9 mouse cellular contexts compared by ENCODE assay signal in the genomic region with DNA sequence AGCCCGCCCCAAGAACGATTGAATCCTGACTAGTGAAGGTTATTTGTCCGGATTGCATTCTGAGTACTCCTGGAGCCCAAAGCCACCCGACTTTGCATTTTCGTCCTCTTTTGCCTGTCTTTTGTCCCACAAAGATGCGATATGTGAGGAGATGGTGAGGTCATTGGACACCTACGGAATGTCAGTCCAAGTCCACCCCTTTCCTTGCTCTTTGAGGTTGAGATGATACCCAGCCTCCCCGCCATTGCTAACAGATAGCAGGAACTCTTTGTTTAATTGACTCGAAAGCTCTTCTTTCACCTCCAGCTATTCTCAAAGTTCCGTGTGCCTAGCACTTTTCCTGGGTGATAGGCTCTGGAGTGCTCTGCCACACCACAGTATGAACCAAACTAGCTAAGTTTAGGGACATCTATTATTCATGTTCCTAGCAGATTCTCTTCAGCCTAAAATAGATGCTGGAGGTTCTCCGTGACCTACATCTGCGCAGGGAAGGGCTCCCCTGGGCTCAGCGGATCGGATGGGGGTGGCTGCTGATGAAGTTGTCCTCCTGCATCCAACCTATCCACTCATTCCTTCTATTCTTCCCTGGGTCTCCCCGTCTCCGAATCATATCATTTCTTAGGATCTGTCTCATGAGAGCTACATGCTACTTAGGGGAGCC. TPM values are rescaled to one million over a fixed set of nuclear protein-coding genes. Genes with fewer than 3 reads are reported as not detected.
A peak's percentile ranks its signal among the peaks of the same experiment; 100 is the strongest.
DNase-seq lines count a peak whose midpoint lies in the region; ATAC-seq and TF ChIP-seq lines count a peak whose summit lies in the region.
"Had no signal": no experiment of that assay in that cellular context is flagged by ENCODE, and none has a peak within 500 bp of the region (broad histone marks: within the 10 kb centered on the region; RNA-seq: fewer than 3 reads in every experiment).

No protein-coding gene starts in this region.

- H3K27me3 ChIP-seq in kidney, postnatal 0 days (ENCODE audit: insufficient read depth, low read length) = peaks cover 65% of the 10 kb centered on the region
- peaks cover 10% of the 10 kb centered on the region for H3K27me3 ChIP-seq in kidney, adult 2 months (replicated peaks; ENCODE audit: control insufficient read depth, insufficient read depth, low read length)
- peaks cover 43% of the 10 kb centered on the region for H3K27me3 ChIP-seq in embryonic facial prominence, embryonic 11.5 days (ENCODE audit: control insufficient read depth, insufficient read depth, low read length)
- H3K27me3 ChIP-seq in hindbrain, embryonic 16.5 days (replicated peaks; ENCODE audit: control insufficient read depth, insufficient read depth, low read length) = peaks cover 16% of the 10 kb centered on the region
- H3K27me3 ChIP-seq in neural tube, embryonic 14.5 days (ENCODE audit: control insufficient read depth, insufficient read depth, low read length) = peaks cover 17% of the 10 kb centered on the region; the same call in 1 of the 2 replicates

- 2% methylated on average over 16 of the region's 16 CpGs for WGBS in kidney, postnatal 0 days
- WGBS in kidney, adult 2 months = 2% methylated on average over 16 of the region's 16 CpGs
- WGBS in embryonic facial prominence, embryonic 11.5 days = 1% methylated on average over 16 of the region's 16 CpGs
- under 1% methylated on average over 16 of the region's 16 CpGs for WGBS in hindbrain, embryonic 16.5 days
- WGBS in neural tube, embryonic 14.5 days = 1% methylated on average over 16 of the region's 16 CpGs

- no peaks in the 10 kb centered on the region for H3K36me3 ChIP-seq in kidney, postnatal 0 days (ENCODE audit: insufficient read depth, low read length)
- no peaks in the 10 kb centered on the region for H3K36me3 ChIP-seq in kidney, adult 2 months (ENCODE audit: control insufficient read depth, insufficient read depth, low read length)
- no peaks in the 10 kb centered on the region for H3K36me3 ChIP-seq in embryonic facial prominence, embryonic 11.5 days (replicated peaks; ENCODE audit: control insufficient read depth, insufficient read depth, low read depth, low read length)
- no peaks in the 10 kb centered on the region for H3K36me3 ChIP-seq in hindbrain, embryonic 16.5 days (ENCODE audit: control insufficient read depth, insufficient read depth, low read length)
- no peaks in the 10 kb centered on the region for H3K36me3 ChIP-seq in neural tube, embryonic 14.5 days (ENCODE audit: control insufficient read depth, insufficient read depth, low read length)

- no peak overlapping the region for H3K4me3 ChIP-seq in kidney, postnatal 0 days (replicated peaks; ENCODE audit: low read depth, low read length)
- no peak overlapping the region for H3K4me3 ChIP-seq in kidney, adult 2 months (ENCODE audit: insufficient read depth, low read depth, low read length)
- peak overlapping the region; percentile 22; the same call in 1 of the 2 replicates for H3K4me3 ChIP-seq in embryonic facial prominence, embryonic 11.5 days (ENCODE audit: low read depth, low read length)
- peak overlapping the region; percentile 52 for H3K4me3 ChIP-seq in hindbrain, embryonic 16.5 days (ENCODE audit: low read length)
- peak overlapping the region; percentile 43 for H3K4me3 ChIP-seq in neural tube, embryonic 14.5 days (ENCODE audit: low read depth, low read length)

- no peak for TF ChIP-seq POLR2A in kidney, adult 2 months (IDR thresholded peaks at IDR 0.05; ENCODE audit: low read depth, low read length)

- peak overlapping the region; percentile 34 for H3K4me2 ChIP-seq in kidney, postnatal 0 days (ENCODE audit: low read length)
- H3K4me2 ChIP-seq in embryonic facial prominence, embryonic 11.5 days (ENCODE audit: low read depth, low read length) = peak overlapping the region; percentile 20; the same call in 1 of the 2 replicates
- peak overlapping the region; percentile 70 for H3K4me2 ChIP-seq in hindbrain, embryonic 16.5 days (ENCODE audit: low read length)
- H3K4me2 ChIP-seq in neural tube, embryonic 14.5 days (ENCODE audit: low read depth, low read length) = peak overlapping the region; percentile 67

- no peak for DNase-seq in kidney, postnatal 0 days (ENCODE audit: low spot score)
- no peak for DNase-seq in kidney, adult 2 months
- no peak for DNase-seq in embryonic facial prominence, embryonic 11.5 days (ENCODE audit: low spot score)
- no peak for DNase-seq in urinary bladder, postnatal 10 days (ENCODE audit: low spot score)
- no peak for DNase-seq in kidney, postnatal 36 days

- no peak for TF ChIP-seq CTCF in kidney, postnatal 0 days (IDR thresholded peaks at IDR 0.05; ENCODE audit: low read depth)
- no peak for TF ChIP-seq CTCF in kidney, adult 2 months (conservative IDR thresholded peaks at IDR 0.05; ENCODE audit: insufficient read depth, insufficient read length, low read depth, low read length)

- ATAC-seq in kidney, postnatal 0 days (replicated peaks; ENCODE audit: low FRiP score, low read depth) = no peak
- no peak for ATAC-seq in embryonic facial prominence, embryonic 11.5 days (replicated peaks; ENCODE audit: insufficient number of reproducible peaks, low FRiP score, low TSS enrichment, low read depth)
- ATAC-seq in hindbrain, embryonic 16.5 days = peak; percentile 2; the same call in 1 of the 2 replicates
- peak; percentile 5; the same call in 1 of the 2 replicates for ATAC-seq in neural tube, embryonic 14.5 days (ENCODE audit: low read depth)
- ATAC-seq in erythroid progenitor cell, adult 5-6 weeks (replicated peaks; ENCODE audit: low FRiP score, poor library complexity, severe bottlenecking) = no peak

- 0 out of 2 replicates have a peak, but pooled peaks cover 6% of the 10 kb centered on the region for H3K4me1 ChIP-seq in kidney, postnatal 0 days (replicated peaks; ENCODE audit: insufficient read depth, low read length)
- no peaks in the 10 kb centered on the region for H3K4me1 ChIP-seq in kidney, adult 2 months (ENCODE audit: control insufficient read depth, insufficient read depth, low read length)
- H3K4me1 ChIP-seq in embryonic facial prominence, embryonic 11.5 days (ENCODE audit: control insufficient read depth, insufficient read depth, low read length) = peaks cover 2% of the 10 kb centered on the region
- H3K4me1 ChIP-seq in hindbrain, embryonic 16.5 days (ENCODE audit: control insufficient read depth, insufficient read depth, low read depth, low read length) = peaks cover 12% of the 10 kb centered on the region
- peaks cover 5% of the 10 kb centered on the region; the same call in 1 of the 2 replicates for H3K4me1 ChIP-seq in neural tube, embryonic 14.5 days (ENCODE audit: control insufficient read depth, insufficient read depth, low read length)

- no peak overlapping the region for H3K27ac ChIP-seq in kidney, postnatal 0 days
- no peak overlapping the region for H3K27ac ChIP-seq in kidney, adult 2 months (ENCODE audit: insufficient read depth, low read depth, low read length)
- H3K27ac ChIP-seq in embryonic facial prominence, embryonic 11.5 days (replicated peaks; ENCODE audit: low read depth, low read length) = no peak overlapping the region
- peak overlapping the region; percentile 83 for H3K27ac ChIP-seq in hindbrain, embryonic 16.5 days (ENCODE audit: low read depth, low read length)
- peak overlapping the region; percentile 82 for H3K27ac ChIP-seq in neural tube, embryonic 14.5 days (ENCODE audit: low read depth, low read length)

- H3K9ac ChIP-seq in kidney, postnatal 0 days (ENCODE audit: low read depth, low read length) = no peak overlapping the region
- no peak overlapping the region for H3K9ac ChIP-seq in embryonic facial prominence, embryonic 11.5 days (replicated peaks; ENCODE audit: low read length)
- peak overlapping the region; percentile 67 for H3K9ac ChIP-seq in hindbrain, embryonic 16.5 days (ENCODE audit: low read depth, low read length)
- peak overlapping the region; percentile 47 for H3K9ac ChIP-seq in neural tube, embryonic 14.5 days (replicated peaks; ENCODE audit: low read depth, low read length)

- no peaks in the 10 kb centered on the region for H3K9me3 ChIP-seq in kidney, postnatal 0 days (replicated peaks; ENCODE audit: low read length)
- no peaks in the 10 kb centered on the region for H3K9me3 ChIP-seq in embryonic facial prominence, embryonic 11.5 days (replicated peaks; ENCODE audit: control insufficient read depth, low read length)
- no peaks in the 10 kb centered on the region for H3K9me3 ChIP-seq in hindbrain, embryonic 16.5 days (ENCODE audit: control insufficient read depth, low read length)
- H3K9me3 ChIP-seq in neural tube, embryonic 14.5 days (ENCODE audit: control insufficient read depth, low read length) = no peaks in the 10 kb centered on the region

RNA-seq across cellular contexts. Expression of a gene that starts 2.6 kb away (rescaled TPM):
- polyA plus RNA-seq in kidney, postnatal 0 days (2015; fragmentation: Nextera tagmentation; extraction: Ambion mirVana) = 0.12 and 0.19 TPM in 2 replicates
- polyA plus RNA-seq in kidney, adult 2 months (2012; rRNA removed) = not detected in 2 replicates
- 3.1 and 3.9 TPM in 2 replicates for polyA plus RNA-seq in embryonic facial prominence, embryonic 11.5 days (2014; fragmentation: Nextera tagmentation; extraction: Ambion mirVana)
- 28.8 and 29.6 TPM in 2 replicates for polyA plus RNA-seq in hindbrain, embryonic 16.5 days (2015; fragmentation: Nextera tagmentation; extraction: Ambion mirVana)
- polyA plus RNA-seq in neural tube, embryonic 14.5 days (2014; fragmentation: Nextera tagmentation; extraction: Ambion mirVana) = 41.9 and 45.2 TPM in 2 replicates
- not detected in 2 replicates for total RNA-seq in erythroid progenitor cell, adult 5-6 weeks (2015; ENCODE audit: low replicate concordance)
- not detected in 2 replicates for total RNA-seq in erythroid progenitor cell, adult 5-6 weeks (2017; ENCODE audit: low replicate concordance)
- total RNA-seq: MEL had no signal

Comparison
In these comparisons a context has a peak if more than half of its experiments do, and no peak if none do; other contexts are left out.
1. ATAC-seq: peak in hindbrain, embryonic 16.5 days (single experiment) and neural tube, embryonic 14.5 days (single experiment); none in kidney, postnatal 0 days (single experiment), embryonic facial prominence, embryonic 11.5 days (single experiment) and erythroid progenitor cell, adult 5-6 weeks (single experiment).
2. H3K27ac ChIP-seq: peak in hindbrain, embryonic 16.5 days (single experiment) and neural tube, embryonic 14.5 days (single experiment); none in kidney, postnatal 0 days (single experiment), kidney, adult 2 months (single experiment) and embryonic facial prominence, embryonic 11.5 days (single experiment).
3. H3K4me2 ChIP-seq: peak in every context shown above with its lines; median percentile 70 in hindbrain, embryonic 16.5 days; 67 in neural tube, embryonic 14.5 days; 34 in kidney, postnatal 0 days; 20 in embryonic facial prominence, embryonic 11.5 days.
4. H3K4me3 ChIP-seq: peak in embryonic facial prominence, embryonic 11.5 days (single experiment), hindbrain, embryonic 16.5 days (single experiment) and neural tube, embryonic 14.5 days (single experiment); none in kidney, postnatal 0 days (single experiment) and kidney, adult 2 months (single experiment).
5. H3K9ac ChIP-seq: peak in hindbrain, embryonic 16.5 days (single experiment) and neural tube, embryonic 14.5 days (single experiment); none in kidney, postnatal 0 days (single experiment) and embryonic facial prominence, embryonic 11.5 days (single experiment).